Mouse (Mus musculus) erythroblast, embryonic 14.5 days (primary cell): ENCODE data around the gene Ap1m2.

Source experiments
- GATA1 ChIP-seq: IDR thresholded peaks from 2 replicates; pipeline ENCODE4 v1.6.1; 2012; ENCODE audit warnings: low read length, inconsistent platforms, mixed read lengths
- TAL1 ChIP-seq: IDR thresholded peaks from 3 replicates; pipeline ENCODE4 v1.6.1; 2012; ENCODE audit warnings: low read length, inconsistent platforms, mixed read lengths

- TF ChIP-seq GATA1, result no peak
- no peak for TF ChIP-seq TAL1
These were observed 60.9 kb downstream of the Ap1m2 start for GRCm38 (mm10) chr9:21251116-21251735.
